Mouse (Mus musculus) cerebellum, adult 2 months (tissue): Measurements from ENCODE around the gene Akap5.

ENCODE experiments used
- CTCF ChIP-seq: fragments of 200-500 bp; IDR thresholded peaks from 2 replicates; pipeline ENCODE4 v1.5.1; 2011; ENCODE audit warnings: low read depth, mild to moderate bottlenecking, control low read depth, low read length, moderate library complexity, borderline replicate concordance; ENCODE audit not compliant: insufficient read depth
- POLR2A ChIP-seq: fragments of 200-500 bp; IDR thresholded peaks from 2 replicates; pipeline ENCODE4 v1.6.1; 2011; ENCODE audit warnings: low read length, control low read depth, borderline replicate concordance; ENCODE audit not compliant: insufficient read depth

GRCm38 (mm10) chr12:76377059-76377458 lies 52.4 kb downstream of the Akap5 start:
- TF ChIP-seq CTCF, result no peak
- TF ChIP-seq POLR2A, result no peak
